ENCODE assay signal across 8 mouse cellular contexts in the genomic region with DNA sequence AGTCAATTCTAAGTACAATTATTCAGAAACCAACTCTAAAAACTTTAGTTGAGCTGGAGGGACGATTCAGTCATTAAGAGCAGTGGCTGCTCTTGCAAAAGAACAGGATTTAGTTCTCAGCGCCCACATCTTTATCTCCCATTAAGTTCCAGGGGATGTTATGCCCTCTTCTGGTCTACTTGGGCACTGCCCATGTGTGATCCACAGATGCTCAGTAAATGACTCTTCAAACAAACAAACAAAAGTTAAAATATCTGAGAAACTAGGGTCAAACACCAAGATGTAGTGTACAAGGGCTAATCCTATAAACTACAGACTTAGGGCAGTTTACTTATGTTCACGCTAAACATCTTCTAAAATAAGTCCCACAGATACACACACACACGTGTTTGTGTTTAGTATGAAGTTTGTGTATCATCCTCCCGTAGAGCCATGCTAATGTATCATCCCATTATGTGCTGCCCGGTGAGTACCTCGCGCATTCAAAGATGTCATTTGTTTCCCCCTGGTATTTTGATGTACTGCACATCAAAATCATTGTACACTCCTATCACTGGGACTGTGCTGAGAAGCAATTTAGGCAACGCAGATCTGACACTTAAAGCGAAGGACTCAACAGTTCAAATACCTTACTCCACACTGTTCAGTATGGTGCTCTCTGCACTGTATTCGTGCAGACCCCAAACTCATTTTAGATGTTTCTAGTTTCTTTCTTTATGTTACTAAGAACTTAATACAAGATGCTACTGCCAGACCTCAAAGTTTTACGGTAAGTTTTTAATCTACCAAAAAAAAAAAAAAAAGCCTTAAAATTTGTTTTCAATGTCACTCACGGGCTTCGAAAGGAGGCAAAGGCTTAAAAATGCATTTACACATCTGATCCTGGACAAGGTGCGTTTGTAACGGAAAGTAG. TPM values are rescaled to one million over a fixed set of nuclear protein-coding genes. Genes with fewer than 3 reads are reported as not detected.
A peak's percentile ranks its signal among the peaks of the same experiment; 100 is the strongest.
DNase-seq lines count a peak whose midpoint lies in the region; ATAC-seq and TF ChIP-seq lines count a peak whose summit lies in the region.

No protein-coding gene starts in this region.

- H3K36me3 ChIP-seq in kidney, adult 2 months (ENCODE audit: control insufficient read depth, insufficient read depth, low read length), result no peaks in the 10 kb centered on the region
- peaks cover 22% of the 10 kb centered on the region for H3K36me3 ChIP-seq in liver, embryonic 13.5 days

- H3K9ac ChIP-seq in liver, embryonic 13.5 days, result peak overlapping the region; percentile 98

- WGBS in kidney, adult 2 months, result 34% methylated on average over 16 of the region's 16 CpGs
- WGBS in bone marrow, adult 2 months, result 36% methylated on average over 16 of the region's 16 CpGs
- WGBS in liver, embryonic 13.5 days (ENCODE audit: insufficient replicate concordance), result 24% methylated on average over 16 of the region's 16 CpGs
- 25% methylated on average over 16 of the region's 16 CpGs for WGBS in olfactory bulb, adult 2 months

- peak overlapping the region; percentile 95 for H3K4me3 ChIP-seq in kidney, adult 2 months (ENCODE audit: insufficient read depth, low read depth, low read length)
- H3K4me3 ChIP-seq in bone marrow, adult 2 months (replicated peaks; ENCODE audit: control insufficient read depth, low read depth, low read length), result peak overlapping the region; percentile 79
- H3K4me3 ChIP-seq in liver, embryonic 13.5 days (replicated peaks), result peak overlapping the region; percentile 91
- peak overlapping the region; percentile 65 for H3K4me3 ChIP-seq in olfactory bulb, adult 2 months (ENCODE audit: insufficient read depth, low read depth, low read length)

- H3K4me1 ChIP-seq in kidney, adult 2 months (ENCODE audit: control insufficient read depth, insufficient read depth, low read length), result 0 out of 2 replicates have a peak, but pooled peaks cover 4% of the 10 kb centered on the region
- no peaks in the 10 kb centered on the region for H3K4me1 ChIP-seq in bone marrow, adult 2 months (ENCODE audit: control insufficient read depth, insufficient read depth, low read length)
- peaks cover 22% of the 10 kb centered on the region for H3K4me1 ChIP-seq in liver, embryonic 13.5 days (replicated peaks)
- H3K4me1 ChIP-seq in olfactory bulb, adult 2 months (ENCODE audit: control insufficient read depth, insufficient read depth, low read length), result no peaks in the 10 kb centered on the region

- DNase-seq in kidney, adult 2 months, result peak; percentile 15
- DNase-seq in kidney, postnatal 14 days, result no peak
- DNase-seq in liver, embryonic 13.5 days, result peak; percentile 12
- no peak for DNase-seq in right cerebral cortex, postnatal 36 days (ENCODE audit: low spot score in 2 of 2)
- DNase-seq in spleen, postnatal 4 days (ENCODE audit: low spot score in 2 of 2), result no peak

- TF ChIP-seq POLR2A in kidney, adult 2 months (IDR thresholded peaks at IDR 0.05; ENCODE audit: low read depth, low read length), result no peak
- TF ChIP-seq POLR2A in bone marrow, adult 2 months (IDR thresholded peaks at IDR 0.05; ENCODE audit: borderline replicate concordance, control insufficient read depth, low read depth, low read length), result no peak
- TF ChIP-seq POLR2A in olfactory bulb, adult 2 months (IDR thresholded peaks at IDR 0.05; ENCODE audit: insufficient read depth, low read depth, low read length), result no peak

- H3K27ac ChIP-seq in kidney, adult 2 months (ENCODE audit: insufficient read depth, low read depth, low read length), result no peak overlapping the region
- peak overlapping the region; percentile 80; the same call in 1 of the 2 replicates for H3K27ac ChIP-seq in bone marrow, adult 2 months (ENCODE audit: control insufficient read depth, insufficient read depth, low read depth, low read length, poor library complexity)
- peak overlapping the region; percentile 86 for H3K27ac ChIP-seq in liver, embryonic 13.5 days
- H3K27ac ChIP-seq in olfactory bulb, adult 2 months (ENCODE audit: insufficient read depth, low read depth, low read length), result no peak overlapping the region

- no peaks in the 10 kb centered on the region for H3K27me3 ChIP-seq in kidney, adult 2 months (replicated peaks; ENCODE audit: control insufficient read depth, insufficient read depth, low read length)
- H3K27me3 ChIP-seq in liver, embryonic 13.5 days, result no peaks in the 10 kb centered on the region

- no peak for TF ChIP-seq CTCF in kidney, adult 2 months (conservative IDR thresholded peaks at IDR 0.05; ENCODE audit: insufficient read depth, insufficient read length, low read depth, low read length)
- TF ChIP-seq CTCF in bone marrow, adult 2 months (IDR thresholded peaks at IDR 0.05; ENCODE audit: control insufficient read depth, insufficient read depth, low read length), result no peak
- no peak for TF ChIP-seq CTCF in olfactory bulb, adult 2 months (IDR thresholded peaks at IDR 0.05; ENCODE audit: insufficient read depth, low read depth, low read length)

- no peaks in the 10 kb centered on the region for H3K9me3 ChIP-seq in liver, embryonic 13.5 days (replicated peaks)

- ATAC-seq in granulocyte monocyte progenitor cell, adult 5-6 weeks (replicated peaks; ENCODE audit: poor library complexity, severe bottlenecking), result peak; percentile 31; the same call in 1 of the 2 replicates
- ATAC-seq in liver, embryonic 13.5 days (ENCODE audit: low read depth), result peak; percentile 56

- peak overlapping the region; percentile 88 for H3K4me2 ChIP-seq in liver, embryonic 13.5 days

RNA-seq across cellular contexts. Expression of a gene that starts 0.9 kb away (rescaled TPM):
- 4.6 and 4.9 TPM in 2 replicates for polyA plus RNA-seq in kidney, adult 2 months (2012; rRNA removed)
- polyA plus RNA-seq in bone marrow, adult 2 months (2011; ENCODE audit: insufficient read depth, insufficient read length, low replicate concordance, missing spikeins), result 6.3 and 9.9 TPM in 2 replicates
- 30.5 and 39.9 TPM in 2 replicates for total RNA-seq in granulocyte monocyte progenitor cell, adult 5-6 weeks (2014; fragmentation: Nextera tagmentation)
- total RNA-seq in granulocyte monocyte progenitor cell, adult 5-6 weeks (2017), result 28.8 and 33.0 TPM in 2 replicates
- polyA plus RNA-seq in liver, embryonic 13.5 days (2015; fragmentation: Nextera tagmentation; extraction: Ambion mirVana), result 18.4 and 20.7 TPM in 2 replicates
- polyA plus RNA-seq in olfactory bulb, adult 2 months (2012; ENCODE audit: insufficient read depth, insufficient read length, low replicate concordance, missing spikeins), result not detected in 2 replicates

RNA-seq across cellular contexts. Expression of a gene that starts 21.4 kb away (rescaled TPM):
- 25.4 and 57.3 TPM in 2 replicates for polyA plus RNA-seq in kidney, adult 2 months (2012; rRNA removed)
- 101 and 128 TPM in 2 replicates for polyA plus RNA-seq in bone marrow, adult 2 months (2011; ENCODE audit: insufficient read depth, insufficient read length, low replicate concordance, missing spikeins)
- 132 and 145 TPM in 2 replicates for total RNA-seq in granulocyte monocyte progenitor cell, adult 5-6 weeks (2014; fragmentation: Nextera tagmentation)
- total RNA-seq in granulocyte monocyte progenitor cell, adult 5-6 weeks (2017), result 175 and 205 TPM in 2 replicates
- 172 and 176 TPM in 2 replicates for polyA plus RNA-seq in liver, embryonic 13.5 days (2015; fragmentation: Nextera tagmentation; extraction: Ambion mirVana)
- polyA plus RNA-seq in olfactory bulb, adult 2 months (2012; ENCODE audit: insufficient read depth, insufficient read length, low replicate concordance, missing spikeins), result not detected in 2 replicates

RNA-seq across cellular contexts. Expression of a gene that starts 21.4 kb away (rescaled TPM):
- polyA plus RNA-seq in kidney, adult 2 months (2012; rRNA removed), result 6.8 and 10.2 TPM in 2 replicates
- 21.8 and 50.7 TPM in 2 replicates for polyA plus RNA-seq in bone marrow, adult 2 months (2011; ENCODE audit: insufficient read depth, insufficient read length, low replicate concordance, missing spikeins)
- 19.6 and 35.1 TPM in 2 replicates for total RNA-seq in granulocyte monocyte progenitor cell, adult 5-6 weeks (2014; fragmentation: Nextera tagmentation)
- total RNA-seq in granulocyte monocyte progenitor cell, adult 5-6 weeks (2017), result 15.0 and 30.6 TPM in 2 replicates
- 14.1 and 16.5 TPM in 2 replicates for polyA plus RNA-seq in liver, embryonic 13.5 days (2015; fragmentation: Nextera tagmentation; extraction: Ambion mirVana)
- polyA plus RNA-seq in olfactory bulb, adult 2 months (2012; ENCODE audit: insufficient read depth, insufficient read length, low replicate concordance, missing spikeins), result not detected in 2 replicates

RNA-seq across cellular contexts. Expression of a gene that starts 25.7 kb away (rescaled TPM):
- polyA plus RNA-seq in kidney, adult 2 months (2012; rRNA removed), result 10.0 and 10.9 TPM in 2 replicates
- 2.7 and 4.0 TPM in 2 replicates for polyA plus RNA-seq in bone marrow, adult 2 months (2011; ENCODE audit: insufficient read depth, insufficient read length, low replicate concordance, missing spikeins)
- total RNA-seq in granulocyte monocyte progenitor cell, adult 5-6 weeks (2014; fragmentation: Nextera tagmentation), result 0.38 TPM in 1 of 2 replicates, not detected in the other
- not detected in 2 replicates for total RNA-seq in granulocyte monocyte progenitor cell, adult 5-6 weeks (2017)
- polyA plus RNA-seq in liver, embryonic 13.5 days (2015; fragmentation: Nextera tagmentation; extraction: Ambion mirVana), result 1.3 and 1.6 TPM in 2 replicates
- not detected in 2 replicates for polyA plus RNA-seq in olfactory bulb, adult 2 months (2012; ENCODE audit: insufficient read depth, insufficient read length, low replicate concordance, missing spikeins)

Comparison
In these comparisons a context has a peak if more than half of its experiments do, and no peak if none do; other contexts are left out.
1. DNase-seq: peak in kidney, adult 2 months (single experiment) and liver, embryonic 13.5 days (single experiment); none in kidney, postnatal 14 days (single experiment), right cerebral cortex, postnatal 36 days (0 of 2) and spleen, postnatal 4 days (0 of 2).
2. H3K27ac ChIP-seq: peak in bone marrow, adult 2 months (single experiment) and liver, embryonic 13.5 days (single experiment); none in kidney, adult 2 months (single experiment) and olfactory bulb, adult 2 months (single experiment).
3. RNA of a gene that starts 21.4 kb away (polyA plus RNA-seq): 172 to 176 TPM in liver, embryonic 13.5 days, 101 to 128 TPM in bone marrow, adult 2 months and 25.4 to 57.3 TPM in kidney, adult 2 months; not detected in olfactory bulb, adult 2 months; every median in the first group is over 10 times any median in the second.
4. Peak in every context shown above with its lines, with median percentiles within 50 percentile points of each other: H3K4me3 ChIP-seq.